Mouse (Mus musculus): Measurements from ENCODE around the gene Lrrc1. TPM values are rescaled to one million over a fixed set of nuclear protein-coding genes. Genes with fewer than 3 reads are reported as not detected.

Lrrc1 gene
- total and polyA plus RNA-seq, 3 experiments: 5.3 to 12.1 TPM; not detected in 1

DNA sequence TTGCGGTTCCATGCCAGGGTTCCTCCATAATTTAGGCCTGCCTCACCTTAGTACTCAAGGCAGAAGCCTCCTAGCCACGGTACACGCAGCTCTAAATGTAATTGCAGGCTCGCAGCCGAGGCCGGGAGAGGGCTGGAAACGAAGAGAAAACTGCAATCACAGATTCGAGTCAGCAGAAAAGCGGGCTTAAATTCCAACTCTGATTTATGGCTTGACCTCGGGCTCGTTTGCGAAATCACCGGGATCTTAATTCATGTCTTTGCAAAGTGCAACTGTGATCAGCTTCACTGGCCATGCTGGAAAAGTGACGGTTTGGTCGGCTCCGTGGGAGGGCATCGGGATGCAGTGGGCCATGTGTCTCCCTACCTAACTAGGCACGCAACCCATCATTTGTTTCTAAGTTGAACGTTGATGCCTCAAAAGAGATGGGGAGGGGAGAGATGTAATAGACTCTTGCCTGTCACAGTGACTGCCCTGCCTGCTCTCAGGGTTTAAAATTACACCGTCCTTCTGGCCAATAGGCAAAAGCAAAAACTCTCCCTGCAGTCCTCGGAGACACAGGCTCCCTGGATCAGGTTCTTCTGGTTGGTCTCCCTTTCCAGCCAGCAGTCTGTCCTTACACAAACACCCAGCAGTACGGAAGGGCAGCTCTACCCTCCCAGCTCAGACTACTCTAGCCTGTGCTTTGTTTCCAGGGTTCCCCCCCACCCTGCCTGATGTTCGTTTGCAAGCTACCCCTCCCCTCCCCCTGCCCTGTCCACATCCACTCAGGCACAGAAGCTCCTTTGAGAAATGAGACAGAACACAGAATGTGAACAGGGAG lies 117.2 kb downstream of the Lrrc1 start:
- no peaks in the 10 kb centered on the region for H3K27me3 ChIP-seq (ENCODE audit: control insufficient read depth in 1 of 2, insufficient read depth in 2 of 2, low read length in 2 of 2)
- peak overlapping the region; percentile 98 for H3K27ac ChIP-seq (ENCODE audit: control insufficient read depth, low read depth, low read length)
- TF ChIP-seq MAZ (IDR thresholded peaks at IDR 0.05; ENCODE audit: low read depth, low read length) (0 out of 2 replicates have a peak, but pooled peaks have one; percentile 57), MAX (IDR thresholded peaks at IDR 0.05; ENCODE audit: low read length) (0 out of 2 replicates have a peak, but pooled peaks have one; percentile 10), NELFE (IDR thresholded peaks at IDR 0.05; ENCODE audit: low read depth, low read length) (0 out of 2 replicates have a peak, but pooled peaks have one; percentile 15), UBTF (IDR thresholded peaks at IDR 0.05; ENCODE audit: borderline replicate concordance, insufficient read depth, low read depth, low read length) (no peak), ZC3H11A (IDR thresholded peaks at IDR 0.05; ENCODE audit: low read depth, low read length) (no peak), MYB (IDR thresholded peaks at IDR 0.05; ENCODE audit: low read depth, low read length) (no peak), POLR2AphosphoS2 (IDR thresholded peaks at IDR 0.05; ENCODE audit: low read length) (no peak), GATA1 (IDR thresholded peaks at IDR 0.05; ENCODE audit: low read depth, low read length) (no peak), KAT2A (conservative IDR thresholded peaks at IDR 0.05; ENCODE audit: low read depth, low read length) (no peak), ZNF384 (IDR thresholded peaks at IDR 0.05; ENCODE audit: low read depth, low read length) (no peak), POLR2A (IDR thresholded peaks at IDR 0.05; ENCODE audit: control insufficient read depth in 1 of 2, insufficient read depth in 1 of 2, low read depth in 1 of 2, low read length in 2 of 2, poor library complexity in 1 of 2) (no peak), ETS1 (IDR thresholded peaks at IDR 0.05; ENCODE audit: low read depth, low read length) (no peak), MYC (IDR thresholded peaks at IDR 0.05; ENCODE audit: low read depth, low read length) (no peak), BHLHE40 (IDR thresholded peaks at IDR 0.05; ENCODE audit: borderline replicate concordance, low read depth, low read length) (0 out of 2 replicates have a peak, but pooled peaks have one; percentile 8)
- H3K9me3 ChIP-seq (replicated peaks; ENCODE audit: insufficient read depth, low read length): no peaks in the 10 kb centered on the region
- H3K79me2 ChIP-seq (ENCODE audit: control insufficient read depth, insufficient read depth, low read length, poor library complexity): no peaks in the 10 kb centered on the region; the same call in 1 of the 2 replicates
- DNase-seq (ENCODE audit: low read depth, low spot score): no peak
- H3K4me3 ChIP-seq (ENCODE audit: control insufficient read depth in 1 of 2, insufficient read depth in 1 of 2, low read depth in 2 of 2, low read length in 2 of 2): peak overlapping the region; percentile 27 to 32
- peaks cover 0 to 30% of the 10 kb centered on the region in 2 experiments; a peak in 2 of 4 replicates for H3K36me3 ChIP-seq (ENCODE audit: control insufficient read depth in 1 of 2, insufficient read depth in 2 of 2, low read length in 2 of 2)
- H3K9ac ChIP-seq (ENCODE audit: control insufficient read depth, low read depth, low read length, poor library complexity, severe bottlenecking): peak overlapping the region; percentile 67
- peaks cover 22 to 48% of the 10 kb centered on the region in 2 experiments for H3K4me1 ChIP-seq (ENCODE audit: control insufficient read depth in 1 of 2, insufficient read depth in 2 of 2, low read length in 2 of 2)

DNA sequence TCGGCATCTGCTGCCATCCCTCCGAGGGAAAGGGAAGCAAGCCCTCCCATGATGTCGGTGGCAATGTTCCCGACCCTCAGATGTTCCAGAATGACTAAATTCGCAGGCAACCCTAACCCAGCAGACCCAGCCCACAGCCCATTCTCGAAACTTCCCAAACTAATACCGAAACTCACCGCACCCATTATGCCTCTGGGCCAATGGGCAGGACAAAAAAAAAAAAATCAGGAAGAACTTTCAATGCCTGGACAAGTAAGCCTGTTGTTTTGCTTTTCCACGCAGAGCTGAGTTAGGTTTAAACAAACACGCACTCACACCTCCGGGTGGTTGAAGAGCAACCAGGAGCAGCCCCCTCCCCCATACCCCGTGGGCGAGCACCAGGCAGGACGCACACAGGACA lies 118.6 kb downstream of the Lrrc1 start:
- H3K4me3 ChIP-seq (ENCODE audit: control insufficient read depth in 1 of 2, insufficient read depth in 1 of 2, low read depth in 2 of 2, low read length in 2 of 2): no peak overlapping the region

More for the DNA sequence above, 118.6 kb downstream of the Lrrc1 start:
- peaks cover 24 to 52% of the 10 kb centered on the region in 2 experiments for H3K4me1 ChIP-seq (ENCODE audit: control insufficient read depth in 1 of 2, insufficient read depth in 2 of 2, low read length in 2 of 2)
- no peak overlapping the region for H3K9ac ChIP-seq (ENCODE audit: control insufficient read depth, low read depth, low read length, poor library complexity, severe bottlenecking)
- TF ChIP-seq ZNF384 (IDR thresholded peaks at IDR 0.05; ENCODE audit: low read depth, low read length): 0 out of 2 replicates have a peak, but pooled peaks have one; percentile 23
- TF ChIP-seq USF2 (IDR thresholded peaks at IDR 0.05; ENCODE audit: borderline replicate concordance in 1 of 2, insufficient read depth in 1 of 2, low read depth in 1 of 2, low read length in 2 of 2): no peak
- TF ChIP-seq BHLHE40 (IDR thresholded peaks at IDR 0.05; ENCODE audit: borderline replicate concordance, low read depth, low read length): no peak
- TF ChIP-seq NELFE (IDR thresholded peaks at IDR 0.05; ENCODE audit: low read depth, low read length): no peak
- TF ChIP-seq ETS1 (IDR thresholded peaks at IDR 0.05; ENCODE audit: low read depth, low read length): no peak
- no peak for TF ChIP-seq E2F4 (IDR thresholded peaks at IDR 0.05; ENCODE audit: borderline replicate concordance, low read depth, low read length)
- H3K27me3 ChIP-seq (ENCODE audit: control insufficient read depth in 1 of 2, insufficient read depth in 2 of 2, low read length in 2 of 2): no peaks in the 10 kb centered on the region
- no peaks in the 10 kb centered on the region for H3K9me3 ChIP-seq (replicated peaks; ENCODE audit: insufficient read depth, low read length)
- no peak overlapping the region for H3K27ac ChIP-seq (ENCODE audit: control insufficient read depth, low read depth, low read length)
- DNase-seq (ENCODE audit: low read depth, low spot score): no peak
- H3K36me3 ChIP-seq (ENCODE audit: control insufficient read depth in 1 of 2, insufficient read depth in 2 of 2, low read length in 2 of 2): peaks cover 0 to 31% of the 10 kb centered on the region in 2 experiments; a peak in 2 of 4 replicates
- no peaks in the 10 kb centered on the region; the same call in 1 of the 2 replicates for H3K79me2 ChIP-seq (ENCODE audit: control insufficient read depth, insufficient read depth, low read length, poor library complexity)

Measured in MEL (cell line).